8 mouse cellular contexts compared by ENCODE assay signal in genomic region chr2:33215177-33215699, GRCm38 (mm10). TPM values are rescaled to one million over a fixed set of nuclear protein-coding genes. Genes with fewer than 3 reads are reported as not detected.
DNase-seq lines count a peak whose midpoint lies in the region; ATAC-seq lines count a peak whose summit lies in the region.

No protein-coding gene starts in this region.

- ATAC-seq in heart, embryonic 14.5 days (ENCODE audit: insufficient number of reproducible peaks, insufficient read depth, low FRiP score, low read depth), result no peak
- ATAC-seq in embryonic facial prominence, embryonic 14.5 days (ENCODE audit: low read depth), result no peak
- peak; percentile 4; the same call in 1 of the 2 replicates for ATAC-seq in intestine, embryonic 14.5 days (replicated peaks; ENCODE audit: low FRiP score, low TSS enrichment, low read depth)
- ATAC-seq in midbrain, embryonic 13.5 days, result no peak

- no peak for DNase-seq in heart, postnatal 4 days
- DNase-seq in embryonic facial prominence, embryonic 14.5 days (ENCODE audit: low spot score), result no peak
- DNase-seq in intestine, embryonic 14.5 days (ENCODE audit: low spot score), result no peak
- DNase-seq in right cerebral cortex, postnatal 36 days (ENCODE audit: low spot score in 2 of 2), result no peak
- DNase-seq in layer of hippocampus, adult 9-11 months, result no peak
- DNase-seq in left cerebral cortex, postnatal 4 days, result no peak

- peak overlapping the region; percentile 16 to 62; a peak in 2 of 4 replicates for H3K4me3 ChIP-seq in heart, embryonic 14.5 days (ENCODE audit: control insufficient read depth in 1 of 2, insufficient read depth in 1 of 2, low read depth in 1 of 2, low read length in 2 of 2)
- peak overlapping the region; percentile 59 for H3K4me3 ChIP-seq in embryonic facial prominence, embryonic 14.5 days (ENCODE audit: low read depth, low read length)
- peak overlapping the region; percentile 51; the same call in 1 of the 2 replicates for H3K4me3 ChIP-seq in intestine, embryonic 14.5 days (ENCODE audit: low read depth, low read length)
- H3K4me3 ChIP-seq in midbrain, embryonic 13.5 days (replicated peaks), result peak overlapping the region; percentile 48

- no peaks in the 10 kb centered on the region for H3K9me3 ChIP-seq in heart, embryonic 14.5 days (ENCODE audit: control insufficient read depth, low read length)
- H3K9me3 ChIP-seq in embryonic facial prominence, embryonic 14.5 days (ENCODE audit: control insufficient read depth, low read length), result no peaks in the 10 kb centered on the region
- no peaks in the 10 kb centered on the region for H3K9me3 ChIP-seq in intestine, embryonic 14.5 days (ENCODE audit: control insufficient read depth, low read length)
- no peaks in the 10 kb centered on the region for H3K9me3 ChIP-seq in midbrain, embryonic 13.5 days

- WGBS in heart, embryonic 14.5 days, result 67% methylated on average over 5 of the region's 5 CpGs
- WGBS in embryonic facial prominence, embryonic 14.5 days, result 41% methylated on average over 5 of the region's 5 CpGs
- WGBS in intestine, embryonic 14.5 days, result 65% methylated on average over 5 of the region's 5 CpGs
- 74% methylated on average over 5 of the region's 5 CpGs for WGBS in midbrain, embryonic 13.5 days

- peak overlapping the region; percentile 79 for H3K4me2 ChIP-seq in heart, embryonic 14.5 days (ENCODE audit: low read length)
- peak overlapping the region; percentile 86 for H3K4me2 ChIP-seq in embryonic facial prominence, embryonic 14.5 days (ENCODE audit: low read depth, low read length)
- H3K4me2 ChIP-seq in intestine, embryonic 14.5 days (ENCODE audit: low read length), result peak overlapping the region; percentile 62
- H3K4me2 ChIP-seq in midbrain, embryonic 13.5 days (replicated peaks), result peak overlapping the region; percentile 73

- intact Hi-C loops in left cerebral cortex, postnatal 4 days (cut with DNase I), result no loop called here

- peaks cover 24 to 41% of the 10 kb centered on the region in 2 experiments for H3K4me1 ChIP-seq in heart, embryonic 14.5 days (ENCODE audit: control insufficient read depth in 2 of 2, insufficient read depth in 2 of 2, low read length in 2 of 2)
- peaks cover 19% of the 10 kb centered on the region for H3K4me1 ChIP-seq in embryonic facial prominence, embryonic 14.5 days (ENCODE audit: control insufficient read depth, insufficient read depth, low read length)
- H3K4me1 ChIP-seq in intestine, embryonic 14.5 days (replicated peaks; ENCODE audit: control insufficient read depth, insufficient read depth, low read length), result peaks cover 31% of the 10 kb centered on the region
- H3K4me1 ChIP-seq in midbrain, embryonic 13.5 days (replicated peaks), result peaks cover 46% of the 10 kb centered on the region

- peak overlapping the region; percentile 78 to 92 for H3K27ac ChIP-seq in heart, embryonic 14.5 days (replicated peaks in 1 of 2; ENCODE audit: control insufficient read depth in 1 of 2, insufficient read depth in 1 of 2, low read depth in 2 of 2, low read length in 2 of 2)
- H3K27ac ChIP-seq in embryonic facial prominence, embryonic 14.5 days (replicated peaks; ENCODE audit: low read depth, low read length), result peak overlapping the region; percentile 87
- peak overlapping the region; percentile 80; the same call in 1 of the 2 replicates for H3K27ac ChIP-seq in intestine, embryonic 14.5 days (ENCODE audit: low read depth)
- peak overlapping the region; percentile 91 for H3K27ac ChIP-seq in midbrain, embryonic 13.5 days

- H3K36me3 ChIP-seq in heart, embryonic 14.5 days (ENCODE audit: control insufficient read depth, insufficient read depth, low read length), result peaks cover 4% of the 10 kb centered on the region; the same call in 1 of the 2 replicates
- no peaks in the 10 kb centered on the region; the same call in 1 of the 2 replicates for H3K36me3 ChIP-seq in embryonic facial prominence, embryonic 14.5 days (ENCODE audit: control insufficient read depth, insufficient read depth, low read length)
- no peaks in the 10 kb centered on the region for H3K36me3 ChIP-seq in intestine, embryonic 14.5 days (ENCODE audit: control insufficient read depth, insufficient read depth, low read length)
- H3K36me3 ChIP-seq in midbrain, embryonic 13.5 days, result no peaks in the 10 kb centered on the region

- no peaks in the 10 kb centered on the region for H3K27me3 ChIP-seq in heart, embryonic 14.5 days (ENCODE audit: control insufficient read depth, insufficient read depth, low read length)
- H3K27me3 ChIP-seq in embryonic facial prominence, embryonic 14.5 days (replicated peaks; ENCODE audit: control insufficient read depth, insufficient read depth, low read length), result no peaks in the 10 kb centered on the region
- no peaks in the 10 kb centered on the region for H3K27me3 ChIP-seq in intestine, embryonic 14.5 days (replicated peaks; ENCODE audit: control insufficient read depth, insufficient read depth, low read length)
- no peaks in the 10 kb centered on the region for H3K27me3 ChIP-seq in midbrain, embryonic 13.5 days

- peak overlapping the region; percentile 85 for H3K9ac ChIP-seq in heart, embryonic 14.5 days (ENCODE audit: low read length)
- H3K9ac ChIP-seq in embryonic facial prominence, embryonic 14.5 days (ENCODE audit: low read depth, low read length), result peak overlapping the region; percentile 79
- H3K9ac ChIP-seq in intestine, embryonic 14.5 days (ENCODE audit: low read length), result 0 out of 2 replicates have a peak overlapping the region, but pooled peaks have one; percentile 53
- H3K9ac ChIP-seq in midbrain, embryonic 13.5 days (replicated peaks), result peak overlapping the region; percentile 72; the same call in 1 of the 2 replicates

RNA-seq across cellular contexts. Expression of gene Angptl2, which starts 0.6 kb away (rescaled TPM):
- 51.4 and 58.2 TPM in 2 replicates for polyA plus RNA-seq in heart, embryonic 14.5 days (2014; fragmentation: Nextera tagmentation; extraction: Ambion mirVana)
- total RNA-seq in heart, postnatal 4 days (2021), result 100 to 1,000 TPM; 108 to 126 TPM
- 57.9 and 62.6 TPM in 2 replicates for polyA plus RNA-seq in embryonic facial prominence, embryonic 14.5 days (2014; fragmentation: Nextera tagmentation; extraction: Ambion mirVana)
- 38.7 and 41.0 TPM in 2 replicates for polyA plus RNA-seq in intestine, embryonic 14.5 days (2014; fragmentation: Nextera tagmentation; extraction: Ambion mirVana)
- polyA plus RNA-seq in midbrain, embryonic 13.5 days (2015; fragmentation: Nextera tagmentation; extraction: Ambion mirVana), result 14.8 and 15.5 TPM in 2 replicates
- 1 to 10 TPM; 4.7 to 7.2 TPM for total RNA-seq in left cerebral cortex, postnatal 4 days (2021)
